Mouse (Mus musculus): ENCODE data around the gene Cend1.

Cend1 gene

GRCm38 (mm10) chr7:141429310-141429709 lies at the start of gene Cend1:
TSS of gene Cend1 (minus strand) at chr7:141429491.
- TF ChIP-seq GATA4 (IDR thresholded peaks at IDR 0.05; ENCODE audit: insufficient replicate concordance, low read length): no peak

- TF ChIP-seq GATA4 (IDR thresholded peaks at IDR 0.05; ENCODE audit: insufficient replicate concordance, low read length): no peak
Measured at GRCm38 (mm10) chr7:141478270-141478748, 49.0 kb upstream of the Cend1 start.

GRCm38 (mm10) chr7:141477578-141478269 lies 48.4 kb upstream of the Cend1 start:
- no peak for TF ChIP-seq GATA4 (IDR thresholded peaks at IDR 0.05; ENCODE audit: insufficient replicate concordance, low read length)

GRCm38 (mm10) chr7:141476981-141477370 lies 47.7 kb upstream of the Cend1 start:
- TF ChIP-seq GATA4 (IDR thresholded peaks at IDR 0.05; ENCODE audit: insufficient replicate concordance, low read length): no peak

- peak; percentile 71; the same call in 1 of the 2 replicates for TF ChIP-seq GATA4 (IDR thresholded peaks at IDR 0.05; ENCODE audit: insufficient replicate concordance, low read length)
Measured at GRCm38 (mm10) chr7:141476226-141476980, 47.1 kb upstream of the Cend1 start.

- no peak for TF ChIP-seq GATA4 (IDR thresholded peaks at IDR 0.05; ENCODE audit: insufficient replicate concordance, low read length)
Measured at GRCm38 (mm10) chr7:141475805-141476158, 46.5 kb upstream of the Cend1 start.

GRCm38 (mm10) chr7:141475011-141475804 lies 45.9 kb upstream of the Cend1 start, which contains the start of the genes Polr2l and Tspan4:
TSS of gene Polr2l (minus strand) at chr7:141475132.
TSS of gene Tspan4 (plus strand) at chr7:141475240.
- no peak; the same call in 1 of the 2 replicates for TF ChIP-seq GATA4 (IDR thresholded peaks at IDR 0.05; ENCODE audit: insufficient replicate concordance, low read length)

- TF ChIP-seq GATA4 (IDR thresholded peaks at IDR 0.05; ENCODE audit: insufficient replicate concordance, low read length): no peak
Measured at GRCm38 (mm10) chr7:141474160-141474559, 44.9 kb upstream of the Cend1 start.

- no peak for TF ChIP-seq GATA4 (IDR thresholded peaks at IDR 0.05; ENCODE audit: insufficient replicate concordance, low read length)
Measured at GRCm38 (mm10) chr7:141472763-141473162, 43.5 kb upstream of the Cend1 start.

GRCm38 (mm10) chr7:141472226-141472625 lies 42.9 kb upstream of the Cend1 start:
- TF ChIP-seq GATA4 (IDR thresholded peaks at IDR 0.05; ENCODE audit: insufficient replicate concordance, low read length): no peak

GRCm38 (mm10) chr7:141471236-141471635 lies 41.9 kb upstream of the Cend1 start:
- no peak for TF ChIP-seq GATA4 (IDR thresholded peaks at IDR 0.05; ENCODE audit: insufficient replicate concordance, low read length)

- TF ChIP-seq GATA4 (IDR thresholded peaks at IDR 0.05; ENCODE audit: insufficient replicate concordance, low read length): no peak
Measured at GRCm38 (mm10) chr7:141470637-141470944, 41.3 kb upstream of the Cend1 start.

- TF ChIP-seq GATA4 (IDR thresholded peaks at IDR 0.05; ENCODE audit: insufficient replicate concordance, low read length): no peak
Measured at GRCm38 (mm10) chr7:141469901-141470636, 40.8 kb upstream of the Cend1 start.

- TF ChIP-seq GATA4 (IDR thresholded peaks at IDR 0.05; ENCODE audit: insufficient replicate concordance, low read length): no peak
Measured at GRCm38 (mm10) chr7:141469352-141469751, 40.1 kb upstream of the Cend1 start.
